9 mouse cellular contexts compared by ENCODE assay signal in genomic region chr5:123155425-123155824, GRCm38 (mm10). TPM values are rescaled to one million over a fixed set of nuclear protein-coding genes. Genes with fewer than 3 reads are reported as not detected.
DNase-seq lines count a peak whose midpoint lies in the region; ATAC-seq and TF ChIP-seq lines count a peak whose summit lies in the region.
"Had no signal": no experiment of that assay in that cellular context is flagged by ENCODE, and none has a peak within 500 bp of the region (broad histone marks: within the 10 kb centered on the region; RNA-seq: fewer than 3 reads in every experiment).

No protein-coding gene starts in this region.

- peaks cover 4% of the 10 kb centered on the region for H3K4me1 ChIP-seq in stomach, postnatal 0 days (replicated peaks; ENCODE audit: control insufficient read depth, insufficient read depth)

- H3K36me3 ChIP-seq in stomach, postnatal 0 days (ENCODE audit: control insufficient read depth, insufficient read depth, low read length): peaks cover 42% of the 10 kb centered on the region

- no peak overlapping the region for H3K9ac ChIP-seq in stomach, postnatal 0 days (ENCODE audit: low read length)

- peak; percentile 74 for ATAC-seq in megakaryocyte-erythroid progenitor cell, adult 5-6 weeks (replicated peaks; ENCODE audit: low FRiP score, low TSS enrichment, poor library complexity, severe bottlenecking)
- ATAC-seq in stomach, postnatal 0 days (ENCODE audit: low FRiP score, low TSS enrichment): 0 out of 2 replicates have a peak, but pooled peaks have one; percentile 18

- DNase-seq in heart, adult 8-10 months (ENCODE audit: low spot score): peak; percentile 57
- no peak for DNase-seq in heart, postnatal 25 days (ENCODE audit: low spot score)
- peak; percentile 74 to 80 for DNase-seq in CD8-positive naive resting alpha-beta T cell, adult 2 months (ENCODE audit: low read depth in 2 of 2, low spot score in 2 of 2)
- peak; percentile 70 to 75 for DNase-seq in cerebellum, adult 18-20 months
- peak; percentile 72 for DNase-seq in forelimb bud, embryonic 11.5 days (ENCODE audit: low read depth, low spot score)
- peak; percentile 77 to 86 for DNase-seq in kidney, postnatal 4 days
- DNase-seq in stomach, postnatal 0 days (ENCODE audit: low spot score): peak; percentile 72

- H3K27ac ChIP-seq in stomach, postnatal 0 days (replicated peaks): no peak overlapping the region

- TF ChIP-seq EP300 in stomach, postnatal 0 days (optimal IDR thresholded peaks at IDR 0.05): no peak

- H3K27me3 ChIP-seq in stomach, postnatal 0 days (ENCODE audit: control insufficient read depth, insufficient read depth, low read length): no peaks in the 10 kb centered on the region

- H3K4me3 ChIP-seq in stomach, postnatal 0 days (ENCODE audit: low read depth, low read length): no peak overlapping the region

- H3K4me2 ChIP-seq in stomach, postnatal 0 days (replicated peaks; ENCODE audit: low read depth): no peak overlapping the region

- no peaks in the 10 kb centered on the region for H3K9me3 ChIP-seq in stomach, postnatal 0 days (ENCODE audit: control insufficient read depth, low read length)

- peak; percentile 85 for TF ChIP-seq CTCF in stomach, postnatal 0 days (IDR thresholded peaks at IDR 0.05; ENCODE audit: low read depth)

- WGBS in stomach, postnatal 0 days: 36% methylated on average over 7 of the region's 7 CpGs

- intact Hi-C loops in heart, postnatal 25 days (cut with DNase I): loop anchor here (2.0 kb wide), 1 partner anchor 91 kb away; no protein-coding TSS in a partner anchor

RNA-seq across cellular contexts. Expression of gene Setd1b, which starts 13.4 kb away (rescaled TPM):
- total RNA-seq in heart, adult 8-10 months (2022): 10 to 100 TPM; 14.3 to 21.5 (median 18.2) TPM
- total RNA-seq in heart, postnatal 25 days (2021): 10 to 100 TPM; 14.4 to 18.4 TPM
- total RNA-seq in megakaryocyte-erythroid progenitor cell, adult 5-6 weeks (2014; fragmentation: Nextera tagmentation): 37.1 and 43.9 TPM in 2 replicates
- total RNA-seq in megakaryocyte-erythroid progenitor cell, adult 5-6 weeks (2017): 2.1 and 3.9 TPM in 2 replicates
- 4.5 and 4.7 TPM in 2 replicates for polyA plus RNA-seq in stomach, postnatal 0 days (2015; fragmentation: Nextera tagmentation; extraction: Ambion mirVana)

RNA-seq across cellular contexts. Expression of gene Psmd9, which starts 13.8 kb away (rescaled TPM):
- total RNA-seq in heart, adult 8-10 months (2022): 10 to 100 TPM; 11.7 to 16.6 (median 13.8) TPM
- 10 to 100 TPM; 15.6 to 16.7 TPM for total RNA-seq in heart, postnatal 25 days (2021)
- total RNA-seq in megakaryocyte-erythroid progenitor cell, adult 5-6 weeks (2014; fragmentation: Nextera tagmentation): 89.8 and 96.1 TPM in 2 replicates
- 36.0 and 41.0 TPM in 2 replicates for total RNA-seq in megakaryocyte-erythroid progenitor cell, adult 5-6 weeks (2017)
- 48.6 and 51.4 TPM in 2 replicates for polyA plus RNA-seq in stomach, postnatal 0 days (2015; fragmentation: Nextera tagmentation; extraction: Ambion mirVana)

RNA-seq across cellular contexts. Expression of gene Rhof, which starts 22.9 kb away (rescaled TPM):
- total RNA-seq in heart, adult 8-10 months (2022): 1 to 10 TPM in 1 of 4 experiments, under 1 TPM in 3; 0.38 to 1.7 (median 0.68) TPM
- under 1 TPM; 0.36 to 0.45 TPM for total RNA-seq in heart, postnatal 25 days (2021)
- total RNA-seq in megakaryocyte-erythroid progenitor cell, adult 5-6 weeks (2014; fragmentation: Nextera tagmentation): 3.2 TPM in 1 of 2 replicates, not detected in the other
- total RNA-seq in megakaryocyte-erythroid progenitor cell, adult 5-6 weeks (2017): 0.61 and 1.1 TPM in 2 replicates
- 18.6 and 22.3 TPM in 2 replicates for polyA plus RNA-seq in stomach, postnatal 0 days (2015; fragmentation: Nextera tagmentation; extraction: Ambion mirVana)

RNA-seq across cellular contexts. Expression of gene Hpd, which starts 27.1 kb away (rescaled TPM):
- not detected for total RNA-seq in heart, adult 8-10 months (2022)
- total RNA-seq in heart, postnatal 25 days (2021): not detected
- not detected in 2 replicates for total RNA-seq in megakaryocyte-erythroid progenitor cell, adult 5-6 weeks (2014; fragmentation: Nextera tagmentation)
- not detected in 2 replicates for total RNA-seq in megakaryocyte-erythroid progenitor cell, adult 5-6 weeks (2017)
- polyA plus RNA-seq in stomach, postnatal 0 days (2015; fragmentation: Nextera tagmentation; extraction: Ambion mirVana): 0.69 and 0.99 TPM in 2 replicates
- total RNA-seq: left cerebral cortex, adult 8-10 months had no signal
